Mouse (Mus musculus): ENCODE results near the gene Mllt3. TPM values are rescaled to one million over a fixed set of nuclear protein-coding genes. Genes with fewer than 3 reads are reported as not detected.

The Mllt3 gene
- 62.5 and 67.6 TPM in 2 replicates for polyA plus RNA-seq (2014; fragmentation: Nextera tagmentation; extraction: Ambion mirVana)

GRCm38 (mm10) chr4:88033216-88033653 lies at the start of gene Mllt3:
Gene Mllt3 (minus strand): TSS chr4:88033364.
- H3K27ac ChIP-seq (ENCODE audit: low read depth, low read length), result peak within 1 kb of the TSS; percentile 96
- H3K9ac ChIP-seq (ENCODE audit: low read depth, low read length), result peak within 1 kb of the TSS; percentile 88
- peak; percentile 94 for ATAC-seq (replicated peaks; ENCODE audit: insufficient number of reproducible peaks, low FRiP score, low TSS enrichment)
- H3K4me1 ChIP-seq (ENCODE audit: control insufficient read depth, insufficient read depth, low read length), result peaks cover 6% of the 10 kb centered on the region
- peaks cover 2% of the 10 kb centered on the region; the same call in 1 of the 2 replicates for H3K36me3 ChIP-seq (ENCODE audit: control insufficient read depth, insufficient read depth, low read length)
- H3K9me3 ChIP-seq (replicated peaks; ENCODE audit: control insufficient read depth, low read length), result no peaks in the 10 kb centered on the region
- H3K27me3 ChIP-seq (ENCODE audit: control insufficient read depth, insufficient read depth, low read length), result no peaks in the 10 kb centered on the region
- under 1% methylated on average over 37 of the region's 37 CpGs for WGBS (ENCODE audit: insufficient replicate concordance)
- H3K4me2 ChIP-seq, result peak within 1 kb of the TSS; percentile 95
- H3K4me3 ChIP-seq (ENCODE audit: low read depth, low read length), result peak within 1 kb of the TSS; percentile 90

- no peak overlapping the region for H3K4me3 ChIP-seq (ENCODE audit: low read depth, low read length)
- H3K27ac ChIP-seq (ENCODE audit: low read depth, low read length), result no peak overlapping the region
- no peak overlapping the region for H3K9ac ChIP-seq (ENCODE audit: low read depth, low read length)
- H3K27me3 ChIP-seq (ENCODE audit: control insufficient read depth, insufficient read depth, low read length), result no peaks in the 10 kb centered on the region
- 71% methylated on average over 4 of the region's 4 CpGs for WGBS (ENCODE audit: insufficient replicate concordance)
- ATAC-seq (replicated peaks; ENCODE audit: insufficient number of reproducible peaks, low FRiP score, low TSS enrichment), result no peak
- H3K4me2 ChIP-seq, result no peak overlapping the region
- no peaks in the 10 kb centered on the region for H3K36me3 ChIP-seq (ENCODE audit: control insufficient read depth, insufficient read depth, low read length)
- H3K9me3 ChIP-seq (replicated peaks; ENCODE audit: control insufficient read depth, low read length), result no peaks in the 10 kb centered on the region
- H3K4me1 ChIP-seq (ENCODE audit: control insufficient read depth, insufficient read depth, low read length), result no peaks in the 10 kb centered on the region
Observed at GRCm38 (mm10) chr4:88082381-88082780, 49.2 kb upstream of the Mllt3 start.

- 89% methylated on average over 3 of the region's 3 CpGs for WGBS (ENCODE audit: insufficient replicate concordance)
- H3K27me3 ChIP-seq (ENCODE audit: control insufficient read depth, insufficient read depth, low read length), result no peaks in the 10 kb centered on the region
- H3K27ac ChIP-seq (ENCODE audit: low read depth, low read length), result no peak overlapping the region
- no peak overlapping the region for H3K9ac ChIP-seq (ENCODE audit: low read depth, low read length)
- H3K4me1 ChIP-seq (ENCODE audit: control insufficient read depth, insufficient read depth, low read length), result no peaks in the 10 kb centered on the region
- H3K36me3 ChIP-seq (ENCODE audit: control insufficient read depth, insufficient read depth, low read length), result no peaks in the 10 kb centered on the region
- ATAC-seq (replicated peaks; ENCODE audit: insufficient number of reproducible peaks, low FRiP score, low TSS enrichment), result no peak
- H3K9me3 ChIP-seq (replicated peaks; ENCODE audit: control insufficient read depth, low read length), result no peaks in the 10 kb centered on the region
- H3K4me3 ChIP-seq (ENCODE audit: low read depth, low read length), result no peak overlapping the region
- no peak overlapping the region for H3K4me2 ChIP-seq
Observed at GRCm38 (mm10) chr4:88081885-88082284, 48.7 kb upstream of the Mllt3 start.

- no peaks in the 10 kb centered on the region for H3K36me3 ChIP-seq (ENCODE audit: control insufficient read depth, insufficient read depth, low read length)
- no peaks in the 10 kb centered on the region for H3K4me1 ChIP-seq (ENCODE audit: control insufficient read depth, insufficient read depth, low read length)
- H3K27me3 ChIP-seq (ENCODE audit: control insufficient read depth, insufficient read depth, low read length), result no peaks in the 10 kb centered on the region
- ATAC-seq (replicated peaks; ENCODE audit: insufficient number of reproducible peaks, low FRiP score, low TSS enrichment), result no peak
- WGBS (ENCODE audit: insufficient replicate concordance), result 81% methylated on average over 5 of the region's 5 CpGs
- H3K9me3 ChIP-seq (replicated peaks; ENCODE audit: control insufficient read depth, low read length), result no peaks in the 10 kb centered on the region
- no peak overlapping the region for H3K27ac ChIP-seq (ENCODE audit: low read depth, low read length)
- no peak overlapping the region for H3K4me2 ChIP-seq
- H3K9ac ChIP-seq (ENCODE audit: low read depth, low read length), result no peak overlapping the region
- no peak overlapping the region for H3K4me3 ChIP-seq (ENCODE audit: low read depth, low read length)
Observed at GRCm38 (mm10) chr4:88081417-88081816, 48.3 kb upstream of the Mllt3 start.

- Histone ChIP-seq H3K9me3 (replicated peaks; ENCODE audit: control insufficient read depth, low read length) (no peaks in the 10 kb centered on the region), H3K36me3 (ENCODE audit: control insufficient read depth, insufficient read depth, low read length) (no peaks in the 10 kb centered on the region), H3K4me3 (ENCODE audit: low read depth, low read length) (no peak overlapping the region), H3K4me1 (ENCODE audit: control insufficient read depth, insufficient read depth, low read length) (no peaks in the 10 kb centered on the region), H3K27ac (ENCODE audit: low read depth, low read length) (no peak overlapping the region), H3K4me2 (no peak overlapping the region), H3K9ac (ENCODE audit: low read depth, low read length) (no peak overlapping the region), H3K27me3 (ENCODE audit: control insufficient read depth, insufficient read depth, low read length) (no peaks in the 10 kb centered on the region)
- 65% methylated on average over 3 of the region's 3 CpGs for WGBS (ENCODE audit: insufficient replicate concordance)
- no peak for ATAC-seq (replicated peaks; ENCODE audit: insufficient number of reproducible peaks, low FRiP score, low TSS enrichment)
Observed at GRCm38 (mm10) chr4:88078983-88079382, 45.8 kb upstream of the Mllt3 start.

- no peaks in the 10 kb centered on the region for H3K27me3 ChIP-seq (ENCODE audit: control insufficient read depth, insufficient read depth, low read length)
- H3K36me3 ChIP-seq (ENCODE audit: control insufficient read depth, insufficient read depth, low read length), result no peaks in the 10 kb centered on the region
- WGBS (ENCODE audit: insufficient replicate concordance), result 78% methylated on average over 2 of the region's 2 CpGs
- ATAC-seq (replicated peaks; ENCODE audit: insufficient number of reproducible peaks, low FRiP score, low TSS enrichment), result no peak
- no peaks in the 10 kb centered on the region for H3K9me3 ChIP-seq (replicated peaks; ENCODE audit: control insufficient read depth, low read length)
- H3K4me3 ChIP-seq (ENCODE audit: low read depth, low read length), result no peak overlapping the region
- H3K27ac ChIP-seq (ENCODE audit: low read depth, low read length), result no peak overlapping the region
- no peaks in the 10 kb centered on the region for H3K4me1 ChIP-seq (ENCODE audit: control insufficient read depth, insufficient read depth, low read length)
- no peak overlapping the region for H3K4me2 ChIP-seq
- no peak overlapping the region for H3K9ac ChIP-seq (ENCODE audit: low read depth, low read length)
Observed at GRCm38 (mm10) chr4:88075388-88075787, 42.2 kb upstream of the Mllt3 start.

GRCm38 (mm10) chr4:88046280-88046679 lies 13.1 kb upstream of the Mllt3 start:
- Histone ChIP-seq H3K4me2 (no peak overlapping the region), H3K9ac (ENCODE audit: low read depth, low read length) (no peak overlapping the region), H3K27ac (ENCODE audit: low read depth, low read length) (no peak overlapping the region), H3K4me1 (ENCODE audit: control insufficient read depth, insufficient read depth, low read length) (no peaks in the 10 kb centered on the region), H3K36me3 (ENCODE audit: control insufficient read depth, insufficient read depth, low read length) (no peaks in the 10 kb centered on the region), H3K4me3 (ENCODE audit: low read depth, low read length) (no peak overlapping the region), H3K27me3 (ENCODE audit: control insufficient read depth, insufficient read depth, low read length) (no peaks in the 10 kb centered on the region), H3K9me3 (replicated peaks; ENCODE audit: control insufficient read depth, low read length) (no peaks in the 10 kb centered on the region)
- WGBS (ENCODE audit: insufficient replicate concordance), result 71% methylated on average over 8 of the region's 8 CpGs
- ATAC-seq (replicated peaks; ENCODE audit: insufficient number of reproducible peaks, low FRiP score, low TSS enrichment), result no peak

GRCm38 (mm10) chr4:88045151-88045550 lies 12.0 kb upstream of the Mllt3 start:
- Histone ChIP-seq H3K9me3 (replicated peaks; ENCODE audit: control insufficient read depth, low read length) (no peaks in the 10 kb centered on the region), H3K27ac (ENCODE audit: low read depth, low read length) (no peak overlapping the region), H3K9ac (ENCODE audit: low read depth, low read length) (no peak overlapping the region), H3K4me3 (ENCODE audit: low read depth, low read length) (no peak overlapping the region), H3K4me2 (no peak overlapping the region), H3K4me1 (ENCODE audit: control insufficient read depth, insufficient read depth, low read length) (no peaks in the 10 kb centered on the region), H3K36me3 (ENCODE audit: control insufficient read depth, insufficient read depth, low read length) (no peaks in the 10 kb centered on the region), H3K27me3 (ENCODE audit: control insufficient read depth, insufficient read depth, low read length) (no peaks in the 10 kb centered on the region)
- no peak for ATAC-seq (replicated peaks; ENCODE audit: insufficient number of reproducible peaks, low FRiP score, low TSS enrichment)
- WGBS (ENCODE audit: insufficient replicate concordance), result 82% methylated on average over 4 of the region's 4 CpGs

- Histone ChIP-seq H3K9ac (ENCODE audit: low read depth, low read length) (no peak overlapping the region), H3K9me3 (replicated peaks; ENCODE audit: control insufficient read depth, low read length) (no peaks in the 10 kb centered on the region), H3K27me3 (ENCODE audit: control insufficient read depth, insufficient read depth, low read length) (no peaks in the 10 kb centered on the region), H3K36me3 (ENCODE audit: control insufficient read depth, insufficient read depth, low read length) (no peaks in the 10 kb centered on the region), H3K4me1 (ENCODE audit: control insufficient read depth, insufficient read depth, low read length) (peaks cover 6% of the 10 kb centered on the region), H3K4me3 (ENCODE audit: low read depth, low read length) (peak overlapping the region; percentile 22; the same call in 1 of the 2 replicates), H3K27ac (ENCODE audit: low read depth, low read length) (no peak overlapping the region), H3K4me2 (peak overlapping the region; percentile 95)
- WGBS (ENCODE audit: insufficient replicate concordance), result 1% methylated on average over 11 of the region's 11 CpGs
- no peak for ATAC-seq (replicated peaks; ENCODE audit: insufficient number of reproducible peaks, low FRiP score, low TSS enrichment)
Observed at GRCm38 (mm10) chr4:88035361-88035760, 2.2 kb upstream of the Mllt3 start.
